Mouse (Mus musculus) liver, postnatal 0 days (tissue): Measurements from ENCODE around the gene Taok3. TPM values are rescaled to one million over a fixed set of nuclear protein-coding genes. Genes with fewer than 3 reads are reported as not detected.
A peak's percentile ranks its signal among the peaks of the same experiment; 100 is the strongest.

Experiments
- ATAC-seq: fragments of 200-750 bp; cut with Nextera tagmentation; 2 replicates; pipeline ENCODE4 v1.8.0; 2017; ENCODE audit warnings: mild to moderate bottlenecking, moderate library complexity
- DNase-seq: peaks from one replicate; pipeline ENCODE4 v3.0.0-alpha.2; 2016
- H3K27ac ChIP-seq: fragments of 300-500 bp; sonication (generic); 2 replicates; pipeline ENCODE4 v1.5.1; 2014; ENCODE audit warnings: antibody characterized with exemption, moderate library complexity, mild to moderate bottlenecking, low read depth
- H3K27me3 ChIP-seq: fragments of 300-500 bp; sonication (generic); 2 replicates; pipeline ENCODE4 v1.6.1; 2014; ENCODE audit warnings: low read length, control low read depth, mixed read lengths; ENCODE audit not compliant: insufficient read depth
- H3K36me3 ChIP-seq: fragments of 300-500 bp; sonication (generic); replicated peaks from 2 replicates; pipeline ENCODE4 v1.6.1; 2014; ENCODE audit warnings: mild to moderate bottlenecking, control low read depth, low read length, moderate library complexity, mixed read lengths; ENCODE audit not compliant: insufficient read depth
- H3K4me1 ChIP-seq: fragments of 300-500 bp; sonication (generic); 2 replicates; pipeline ENCODE4 v1.6.1; 2014; ENCODE audit warnings: antibody characterized with exemption, mild to moderate bottlenecking, control low read depth; ENCODE audit not compliant: insufficient read depth
- H3K4me2 ChIP-seq: fragments of 300-500 bp; sonication (generic); 2 replicates; pipeline ENCODE4 v1.6.1; 2014; ENCODE audit warnings: low read depth, mild to moderate bottlenecking, low read length, moderate library complexity, mixed read lengths
- H3K4me3 ChIP-seq: fragments of 300-500 bp; sonication (generic); 2 replicates; pipeline ENCODE4 v1.5.1; 2014; ENCODE audit warnings: low read depth, low read length
- H3K9ac ChIP-seq: fragments of 300-500 bp; sonication (generic); replicated peaks from 2 replicates; pipeline ENCODE4 v1.6.1; 2014; ENCODE audit warnings: mild to moderate bottlenecking, moderate library complexity
- H3K9me3 ChIP-seq: fragments of 300-500 bp; sonication (generic); 2 replicates; pipeline ENCODE4 v1.6.1; 2016; ENCODE audit warnings: mild to moderate bottlenecking, control low read depth, low read length, mixed read lengths
- CTCF ChIP-seq: sonication (generic); IDR thresholded peaks from 2 replicates; pipeline ENCODE4 v1.5.1; 2016; ENCODE audit warnings: antibody characterized with exemption, low read depth
- EP300 ChIP-seq: IDR thresholded peaks from 2 replicates; pipeline ENCODE4 v1.6.1; 2016; ENCODE audit warnings: antibody characterized with exemption, low read depth, mild to moderate bottlenecking
- WGBS: fragments of 180-500 bp; shearing (Covaris S2); extraction: QIAGEN DNeasy Blood & Tissue Kit; methylation state at CpG from one replicate; pipeline ENCODE4 v1.1.7; 2014; ENCODE audit not compliant: insufficient replicate concordance; 5-methylcytosine and 5-hydroxymethylcytosine counted together
- polyA plus RNA-seq: library from polyadenylated mRNA; unstranded; fragments of >200 nt; fragmentation: Nextera tagmentation; extraction: Ambion mirVana; gene quantifications from 2 replicates; pipeline ENCODE4 v1.2.1, GENCODE M21; 2015

The Taok3 gene
- polyA plus RNA-seq, 1 experiment from 2014 or later: 41.9 TPM

DNA sequence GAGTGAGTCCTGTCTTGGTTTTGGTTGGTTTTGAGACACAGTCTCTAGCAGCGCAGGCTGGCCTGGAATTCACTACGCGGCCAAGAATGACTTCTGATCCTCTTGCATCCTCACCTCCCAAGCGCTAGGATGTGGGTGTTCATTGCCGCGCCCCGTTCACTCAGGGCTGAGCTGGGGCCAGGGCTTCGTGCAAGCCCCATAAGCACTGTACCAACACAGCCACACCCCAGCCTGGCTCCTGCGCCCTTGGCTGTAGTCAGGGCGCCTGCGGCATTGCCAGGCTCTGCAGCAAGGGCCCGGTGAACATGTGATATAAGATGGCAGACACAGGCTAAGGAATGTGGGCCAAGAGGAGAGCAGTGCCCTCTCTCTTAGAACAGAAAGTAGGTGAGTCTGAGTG, 149.5 kb downstream of the Taok3 start:
- Histone ChIP-seq H3K4me2 (no peak overlapping the region), H3K27ac (no peak overlapping the region), H3K27me3 (no peaks in the 10 kb centered on the region), H3K9ac (no peak overlapping the region), H3K9me3 (no peaks in the 10 kb centered on the region), H3K4me1 (no peaks in the 10 kb centered on the region), H3K4me3 (no peak overlapping the region), H3K36me3 (peaks cover 51% of the 10 kb centered on the region)
- no peak for DNase-seq
- 96% methylated on average over 12 of the region's 12 CpGs for WGBS
- no peak for ATAC-seq
- no peak for TF ChIP-seq EP300
- no peak for TF ChIP-seq CTCF

DNA sequence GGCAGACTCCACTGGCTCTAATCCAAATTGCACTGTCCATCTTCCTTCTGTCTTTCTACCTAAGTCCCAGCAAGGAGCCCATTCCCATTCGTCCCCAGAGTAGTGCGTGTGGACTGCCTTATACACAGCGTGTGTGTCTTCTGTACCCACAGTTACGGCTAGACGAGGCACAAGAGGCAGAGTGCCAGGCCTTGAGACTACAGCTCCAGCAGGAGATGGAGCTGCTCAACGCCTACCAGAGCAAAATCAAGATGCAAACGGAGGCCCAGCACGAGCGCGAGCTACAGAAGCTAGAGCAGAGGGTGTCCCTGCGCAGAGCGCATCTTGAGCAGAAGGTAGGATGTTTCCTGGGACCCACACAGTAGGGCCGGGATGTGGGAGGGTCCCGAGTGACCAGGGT, 152.0 kb downstream of the Taok3 start:
- no peak overlapping the region for H3K4me3 ChIP-seq
- no peaks in the 10 kb centered on the region for H3K4me1 ChIP-seq
- no peak overlapping the region for H3K9ac ChIP-seq
- H3K27me3 ChIP-seq: no peaks in the 10 kb centered on the region
- H3K27ac ChIP-seq: no peak overlapping the region
- no peaks in the 10 kb centered on the region for H3K9me3 ChIP-seq
- 92% methylated on average over 14 of the region's 14 CpGs for WGBS
- H3K4me2 ChIP-seq: no peak overlapping the region
- H3K36me3 ChIP-seq: peaks cover 28% of the 10 kb centered on the region
- ATAC-seq: no peak
- no peak for DNase-seq
- TF ChIP-seq CTCF (no peak), EP300 (no peak)

DNA sequence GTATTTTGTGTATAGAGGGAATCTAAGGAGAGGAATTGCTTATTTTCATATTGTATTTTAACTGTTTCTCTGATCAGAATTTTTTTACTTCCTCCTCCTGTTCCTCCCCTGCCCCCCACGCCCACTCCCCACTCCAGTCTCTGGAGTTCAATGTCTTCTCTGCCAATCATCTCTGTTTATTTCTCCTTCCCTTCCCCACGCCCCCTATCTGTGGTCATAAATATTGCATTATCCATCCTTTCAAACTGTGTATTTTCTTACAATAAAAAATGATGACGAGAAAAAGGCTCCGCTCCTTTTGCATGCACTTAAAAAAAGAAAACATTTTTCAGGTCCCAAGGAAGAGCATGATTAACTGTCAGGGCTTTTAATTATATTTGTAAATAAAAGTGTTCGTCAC, 154.9 kb downstream of the Taok3 start:
- 65% methylated on average over 5 of the region's 5 CpGs for WGBS
- ATAC-seq (no peak), DNase-seq (no peak)
- TF ChIP-seq CTCF: peak; percentile 56
- no peak for TF ChIP-seq EP300
- Histone ChIP-seq H3K36me3 (peaks cover 20% of the 10 kb centered on the region; the same call in 1 of the 2 replicates), H3K4me3 (no peak overlapping the region), H3K27me3 (no peaks in the 10 kb centered on the region), H3K4me1 (no peaks in the 10 kb centered on the region), H3K9me3 (no peaks in the 10 kb centered on the region), H3K27ac (no peak overlapping the region), H3K9ac (no peak overlapping the region), H3K4me2 (no peak overlapping the region)

DNA sequence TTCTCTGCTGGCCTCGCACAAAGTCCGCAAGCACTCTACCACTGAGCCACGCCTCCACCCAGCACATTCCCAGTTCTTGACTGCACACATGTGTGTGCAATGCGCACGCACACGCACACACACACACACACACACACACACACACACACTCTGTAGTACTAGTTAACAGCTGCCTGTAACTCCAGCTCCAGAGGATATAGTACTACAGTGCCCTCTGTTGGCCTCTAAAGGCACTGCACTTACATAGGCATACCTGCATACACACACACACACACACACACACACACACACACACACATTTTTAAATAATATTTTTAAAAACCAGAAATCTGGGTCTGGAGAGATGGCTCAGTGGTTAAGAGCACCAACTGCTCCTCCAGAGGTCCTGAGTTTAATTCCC, 157.9 kb downstream of the Taok3 start:
- peaks cover 9% of the 10 kb centered on the region for H3K36me3 ChIP-seq
- ATAC-seq (no peak), DNase-seq (no peak)
- H3K4me1 ChIP-seq: no peaks in the 10 kb centered on the region
- no peak overlapping the region for H3K4me3 ChIP-seq
- H3K9me3 ChIP-seq: no peaks in the 10 kb centered on the region
- no peak overlapping the region for H3K4me2 ChIP-seq
- TF ChIP-seq CTCF (peak; percentile 46), EP300 (no peak)
- no peak overlapping the region for H3K9ac ChIP-seq
- H3K27ac ChIP-seq: no peak overlapping the region
- 96% methylated on average over 6 of the region's 6 CpGs for WGBS
- H3K27me3 ChIP-seq: no peaks in the 10 kb centered on the region

DNA sequence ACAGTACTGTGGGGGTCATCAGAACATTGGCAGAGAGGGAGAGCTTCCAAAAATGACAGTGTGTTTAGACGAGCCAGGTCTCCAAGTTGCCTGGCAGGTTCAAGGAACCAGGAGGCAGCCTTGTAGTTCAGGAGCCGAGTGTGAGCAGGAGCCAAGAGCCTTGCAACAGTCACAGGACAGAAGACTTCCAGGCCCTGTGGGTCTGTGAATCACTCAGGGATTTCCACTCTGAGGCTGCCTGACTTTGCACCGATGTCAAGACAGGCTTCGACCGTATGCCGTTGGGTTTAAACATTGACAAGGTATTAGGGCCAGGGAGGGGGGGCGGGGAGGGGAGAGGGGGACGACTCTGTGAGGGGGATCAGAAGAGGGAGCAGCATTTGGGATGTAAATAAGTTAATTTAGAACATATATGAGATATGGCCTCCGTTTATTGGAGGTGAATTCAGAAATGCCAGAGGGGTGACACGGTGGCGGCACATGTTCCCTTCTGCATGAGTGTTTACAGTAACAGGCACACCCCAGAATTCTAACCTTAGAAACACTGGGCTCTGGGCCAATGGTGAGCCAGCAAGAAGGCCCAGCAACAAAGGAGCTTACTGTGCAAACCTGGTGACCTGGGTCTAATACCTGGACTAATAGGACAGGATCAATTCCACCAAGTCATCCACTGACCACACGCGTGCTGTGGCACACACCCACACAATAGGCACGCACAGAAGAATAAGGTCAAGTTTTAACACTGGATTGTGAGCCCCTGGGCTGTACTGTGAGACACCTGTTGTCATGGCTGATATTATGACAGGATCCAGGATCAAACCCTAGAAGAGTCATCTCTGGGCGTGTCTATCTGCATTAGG, 159.1 kb downstream of the Taok3 start:
- Histone ChIP-seq H3K9ac (no peak overlapping the region), H3K27me3 (no peaks in the 10 kb centered on the region), H3K4me3 (no peak overlapping the region), H3K4me2 (peak overlapping the region; percentile 14; the same call in 1 of the 2 replicates), H3K9me3 (no peaks in the 10 kb centered on the region), H3K4me1 (no peaks in the 10 kb centered on the region), H3K36me3 (peaks cover 4% of the 10 kb centered on the region), H3K27ac (peak overlapping the region; percentile 79)
- 67% methylated on average over 15 of the region's 15 CpGs for WGBS
- peak; percentile 81 for DNase-seq
- ATAC-seq: peak; percentile 92
- TF ChIP-seq CTCF: no peak
- no peak for TF ChIP-seq EP300

DNA sequence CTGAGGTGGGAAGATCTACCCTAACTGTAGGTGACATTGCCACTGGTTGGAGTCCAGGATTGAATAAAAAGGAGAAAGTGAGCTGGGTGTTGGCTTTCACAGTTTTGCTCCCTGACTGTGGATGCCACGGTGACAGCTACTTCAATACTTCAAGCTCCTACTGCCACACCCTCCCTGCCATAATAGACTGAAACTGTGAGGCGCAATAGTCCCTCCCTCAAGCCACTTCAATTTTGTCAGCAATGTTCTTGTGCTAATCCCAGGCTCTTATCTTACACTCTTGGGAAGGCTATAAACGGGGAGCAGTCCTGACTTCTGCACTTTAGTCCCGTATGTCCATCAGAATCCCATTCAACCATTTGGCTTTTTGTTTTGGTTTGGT, 159.7 kb downstream of the Taok3 start:
- Histone ChIP-seq H3K4me3 (no peak overlapping the region), H3K27me3 (no peaks in the 10 kb centered on the region), H3K4me2 (no peak overlapping the region), H3K36me3 (peaks cover 5% of the 10 kb centered on the region), H3K9ac (no peak overlapping the region), H3K4me1 (no peaks in the 10 kb centered on the region), H3K9me3 (no peaks in the 10 kb centered on the region), H3K27ac (peak overlapping the region; percentile 1)
- no peak for ATAC-seq
- TF ChIP-seq EP300: no peak
- TF ChIP-seq CTCF: no peak
- no peak for DNase-seq
- 56% methylated on average over 4 of the region's 4 CpGs for WGBS
